Mouse (Mus musculus): ENCODE data around the gene Scn3a. TPM values are rescaled to one million over a fixed set of nuclear protein-coding genes. Genes with fewer than 3 reads are reported as not detected.

The Scn3a gene
- 0.09 and 0.10 TPM in 2 replicates for polyA plus RNA-seq (2012; rRNA removed)

DNA sequence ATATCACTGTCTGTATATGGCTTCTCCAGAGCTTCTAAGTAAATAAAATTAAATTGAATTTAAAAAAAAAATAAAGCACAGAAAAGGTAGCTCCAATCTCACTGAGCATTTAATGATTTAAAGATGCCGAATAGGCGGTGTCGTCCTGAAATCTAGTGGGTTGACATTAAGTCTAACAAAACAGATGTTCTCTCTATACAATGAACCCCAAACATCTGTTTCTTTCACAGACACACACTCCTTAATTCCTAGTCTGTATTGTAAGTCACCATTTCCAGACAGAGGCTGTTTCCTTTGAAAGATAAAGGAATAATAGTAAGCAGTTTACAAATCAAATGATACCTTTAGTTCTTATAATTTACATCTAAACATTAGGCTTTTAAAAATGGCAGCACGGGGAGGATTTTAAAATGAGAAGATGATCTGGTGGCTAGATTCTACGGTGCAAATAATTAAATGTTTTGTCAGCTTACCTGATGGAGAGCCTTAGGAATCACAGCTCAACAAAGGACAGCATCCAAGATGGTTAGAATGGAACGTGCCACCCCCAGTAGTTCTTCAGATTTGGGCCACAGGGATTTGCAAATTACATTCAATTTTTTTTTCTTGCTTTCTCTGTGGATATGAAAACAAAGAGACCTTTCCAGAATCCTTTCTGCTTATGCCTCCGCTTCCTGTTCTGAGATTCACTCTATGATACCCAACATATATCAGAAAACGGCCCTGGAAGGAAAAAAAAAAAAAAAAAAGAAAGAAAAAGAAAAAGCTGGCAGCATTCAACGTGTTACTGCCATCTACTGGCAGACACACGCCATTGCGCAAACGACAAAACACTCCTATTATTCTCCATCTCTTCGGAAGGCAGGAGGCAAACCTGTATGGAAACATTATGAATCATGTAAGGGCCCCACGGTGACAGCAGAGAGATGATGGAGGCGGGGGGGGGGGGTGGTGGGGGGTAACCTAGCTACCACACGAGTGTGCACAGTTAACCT is at the start of gene Scn3a:
Gene Scn3a (minus strand): TSS at position 835 of the 995 bp plus-strand sequence.
- 24% methylated on average over 16 of the region's 16 CpGs for WGBS
- peak; percentile 35 for DNase-seq

DNA sequence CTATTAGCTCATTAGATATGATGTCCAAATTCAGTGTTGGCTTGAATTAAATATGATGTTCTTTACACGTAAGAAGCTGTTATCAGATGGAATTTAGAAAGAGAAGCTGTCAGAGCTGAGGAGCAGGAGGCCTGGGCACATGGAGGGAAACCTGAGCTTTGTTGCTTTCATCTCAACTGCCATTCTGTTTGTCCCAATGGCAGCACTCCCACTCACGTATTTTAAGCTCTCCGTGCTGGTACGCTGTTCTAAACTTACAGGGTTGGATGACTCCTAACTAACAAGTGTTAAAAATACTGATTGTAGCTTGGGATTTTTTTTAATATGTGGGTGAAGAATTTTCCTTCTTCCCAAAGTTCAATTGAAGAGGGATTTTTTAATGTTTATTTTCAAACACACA is 44.5 kb upstream of the Scn3a start:
- H3K36me3 ChIP-seq (ENCODE audit: control insufficient read depth, insufficient read depth, low read length) = no peaks in the 10 kb centered on the region
- TF ChIP-seq POLR2A (IDR thresholded peaks at IDR 0.05; ENCODE audit: low read depth, low read length) (no peak), CTCF (conservative IDR thresholded peaks at IDR 0.05; ENCODE audit: insufficient read depth, insufficient read length, low read depth, low read length) (no peak)
- H3K27ac ChIP-seq (ENCODE audit: insufficient read depth, low read depth, low read length) = no peak overlapping the region
- no peaks in the 10 kb centered on the region for H3K27me3 ChIP-seq (replicated peaks; ENCODE audit: control insufficient read depth, insufficient read depth, low read length)
- WGBS = 43% methylated on average over 4 of the region's 4 CpGs
- DNase-seq = no peak
- H3K4me1 ChIP-seq (ENCODE audit: control insufficient read depth, insufficient read depth, low read length) = no peaks in the 10 kb centered on the region
- no peak overlapping the region for H3K4me3 ChIP-seq (ENCODE audit: insufficient read depth, low read depth, low read length)

More for the DNA sequence above, at the start of gene Scn3a:
- Histone ChIP-seq H3K4me1 (ENCODE audit: control insufficient read depth, insufficient read depth, low read length) (no peaks in the 10 kb centered on the region), H3K4me3 (ENCODE audit: insufficient read depth, low read depth, low read length) (no peak within 1 kb of the TSS), H3K36me3 (ENCODE audit: control insufficient read depth, insufficient read depth, low read length) (no peaks in the 10 kb centered on the region), H3K27me3 (replicated peaks; ENCODE audit: control insufficient read depth, insufficient read depth, low read length) (no peaks in the 10 kb centered on the region), H3K27ac (ENCODE audit: insufficient read depth, low read depth, low read length) (no peak within 1 kb of the TSS)
- no peak for TF ChIP-seq POLR2A (IDR thresholded peaks at IDR 0.05; ENCODE audit: low read depth, low read length)
- TF ChIP-seq CTCF (conservative IDR thresholded peaks at IDR 0.05; ENCODE audit: insufficient read depth, insufficient read length, low read depth, low read length) = peak; percentile 79

DNA sequence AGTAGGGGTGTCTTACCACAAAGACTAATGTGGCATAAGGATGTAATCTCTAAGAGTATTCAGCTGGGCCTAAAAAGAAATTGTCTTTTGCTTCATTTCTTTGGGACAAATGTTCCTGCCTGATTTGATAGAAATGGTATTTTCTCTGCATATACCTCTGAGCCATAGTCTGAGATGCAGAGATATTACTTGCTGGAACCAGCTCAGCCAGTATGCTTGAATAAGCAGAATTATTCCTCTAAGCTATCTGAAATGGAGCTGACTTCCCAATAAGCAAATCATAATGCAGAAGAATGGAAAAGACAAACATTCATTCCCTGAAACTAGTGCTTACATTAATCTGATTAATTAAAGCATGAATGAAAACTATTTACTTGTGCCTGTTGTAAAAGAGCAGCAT is 40.4 kb upstream of the Scn3a start:
- Histone ChIP-seq H3K4me3 (ENCODE audit: insufficient read depth, low read depth, low read length) (no peak overlapping the region), H3K27ac (ENCODE audit: insufficient read depth, low read depth, low read length) (no peak overlapping the region), H3K36me3 (ENCODE audit: control insufficient read depth, insufficient read depth, low read length) (no peaks in the 10 kb centered on the region), H3K4me1 (ENCODE audit: control insufficient read depth, insufficient read depth, low read length) (no peaks in the 10 kb centered on the region), H3K27me3 (replicated peaks; ENCODE audit: control insufficient read depth, insufficient read depth, low read length) (no peaks in the 10 kb centered on the region)
- TF ChIP-seq POLR2A (IDR thresholded peaks at IDR 0.05; ENCODE audit: low read depth, low read length) = no peak
- TF ChIP-seq CTCF (conservative IDR thresholded peaks at IDR 0.05; ENCODE audit: insufficient read depth, insufficient read length, low read depth, low read length) = no peak
- DNase-seq = no peak

- 72% methylated on average over 5 of the region's 5 CpGs for WGBS
- H3K4me1 ChIP-seq (ENCODE audit: control insufficient read depth, insufficient read depth, low read length) = no peaks in the 10 kb centered on the region
- no peak overlapping the region for H3K27ac ChIP-seq (ENCODE audit: insufficient read depth, low read depth, low read length)
- H3K36me3 ChIP-seq (ENCODE audit: control insufficient read depth, insufficient read depth, low read length) = no peaks in the 10 kb centered on the region
- no peak overlapping the region for H3K4me3 ChIP-seq (ENCODE audit: insufficient read depth, low read depth, low read length)
- TF ChIP-seq CTCF (conservative IDR thresholded peaks at IDR 0.05; ENCODE audit: insufficient read depth, insufficient read length, low read depth, low read length) (no peak), POLR2A (IDR thresholded peaks at IDR 0.05; ENCODE audit: low read depth, low read length) (no peak)
- no peak for DNase-seq
- no peaks in the 10 kb centered on the region for H3K27me3 ChIP-seq (replicated peaks; ENCODE audit: control insufficient read depth, insufficient read depth, low read length)
Measured at GRCm38 (mm10) chr2:65587679-65588078, 20.3 kb upstream of the Scn3a start.

- H3K4me1 ChIP-seq (ENCODE audit: control insufficient read depth, insufficient read depth, low read length) = no peaks in the 10 kb centered on the region
- H3K27ac ChIP-seq (ENCODE audit: insufficient read depth, low read depth, low read length) = no peak overlapping the region
- DNase-seq = no peak
- no peaks in the 10 kb centered on the region for H3K36me3 ChIP-seq (ENCODE audit: control insufficient read depth, insufficient read depth, low read length)
- TF ChIP-seq CTCF (conservative IDR thresholded peaks at IDR 0.05; ENCODE audit: insufficient read depth, insufficient read length, low read depth, low read length) = no peak
- no peaks in the 10 kb centered on the region for H3K27me3 ChIP-seq (replicated peaks; ENCODE audit: control insufficient read depth, insufficient read depth, low read length)
- no peak overlapping the region for H3K4me3 ChIP-seq (ENCODE audit: insufficient read depth, low read depth, low read length)
- WGBS = 94% methylated on average over 4 of the region's 4 CpGs
Measured at GRCm38 (mm10) chr2:65567925-65568324, 498 bp upstream of the Scn3a start.

GRCm38 (mm10) chr2:65563898-65564297 is 3.5 kb downstream of the Scn3a start:
- Histone ChIP-seq H3K4me3 (ENCODE audit: insufficient read depth, low read depth, low read length) (no peak overlapping the region), H3K27ac (ENCODE audit: insufficient read depth, low read depth, low read length) (no peak overlapping the region), H3K36me3 (ENCODE audit: control insufficient read depth, insufficient read depth, low read length) (no peaks in the 10 kb centered on the region), H3K27me3 (replicated peaks; ENCODE audit: control insufficient read depth, insufficient read depth, low read length) (no peaks in the 10 kb centered on the region), H3K4me1 (ENCODE audit: control insufficient read depth, insufficient read depth, low read length) (no peaks in the 10 kb centered on the region)
- WGBS = 52% methylated on average over 4 of the region's 4 CpGs
- no peak for TF ChIP-seq CTCF (conservative IDR thresholded peaks at IDR 0.05; ENCODE audit: insufficient read depth, insufficient read length, low read depth, low read length)
- TF ChIP-seq POLR2A (IDR thresholded peaks at IDR 0.05; ENCODE audit: low read depth, low read length) = no peak
- no peak for DNase-seq

DNA sequence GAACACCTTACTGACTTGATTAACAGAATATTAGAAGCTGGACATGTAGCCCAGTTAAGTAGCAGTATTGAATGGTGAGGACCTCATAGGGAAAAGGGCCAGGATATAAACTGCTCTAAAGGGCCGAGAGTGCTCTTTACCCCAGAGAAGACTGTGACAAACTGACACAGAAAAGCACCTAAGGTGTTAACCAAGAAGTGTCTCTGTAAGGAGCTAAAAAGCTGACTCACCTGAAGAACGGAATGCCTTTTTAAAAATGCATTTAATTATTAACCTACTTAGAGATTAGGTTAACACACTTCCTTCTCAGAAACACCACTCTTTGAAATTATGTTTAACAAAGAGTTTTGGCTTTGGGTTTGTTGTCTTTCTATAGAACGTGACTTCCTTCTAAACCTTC is 9.7 kb downstream of the Scn3a start:
- Histone ChIP-seq H3K4me1 (ENCODE audit: control insufficient read depth, insufficient read depth, low read length) (no peaks in the 10 kb centered on the region), H3K4me3 (ENCODE audit: insufficient read depth, low read depth, low read length) (no peak overlapping the region), H3K27me3 (replicated peaks; ENCODE audit: control insufficient read depth, insufficient read depth, low read length) (no peaks in the 10 kb centered on the region), H3K36me3 (ENCODE audit: control insufficient read depth, insufficient read depth, low read length) (no peaks in the 10 kb centered on the region), H3K27ac (ENCODE audit: insufficient read depth, low read depth, low read length) (no peak overlapping the region)
- DNase-seq = no peak
- TF ChIP-seq CTCF (conservative IDR thresholded peaks at IDR 0.05; ENCODE audit: insufficient read depth, insufficient read length, low read depth, low read length) = no peak
- TF ChIP-seq POLR2A (IDR thresholded peaks at IDR 0.05; ENCODE audit: low read depth, low read length) = no peak
- 36% methylated on average over 3 of the region's 3 CpGs for WGBS

Data from kidney, adult 2 months (tissue).